Mouse (Mus musculus) kidney, postnatal 0 days (tissue): ENCODE measurements around the gene Lgi4. TPM values are rescaled to one million over a fixed set of nuclear protein-coding genes. Genes with fewer than 3 reads are reported as not detected.

Experiments used
- ATAC-seq: fragments of 200-750 bp; cut with Nextera tagmentation; replicated peaks from 2 replicates; pipeline ENCODE4 v1.8.0; 2017; ENCODE audit warnings: low read depth, moderate number of reproducible peaks, moderate TSS enrichment, moderate library complexity; ENCODE audit not compliant: low FRiP score
- DNase-seq: peaks from one replicate; pipeline ENCODE4 v3.0.0-alpha.2; 2016; ENCODE audit warnings: low spot score
- H3K27ac ChIP-seq: fragments of 300-500 bp; sonication (generic); 2 replicates; pipeline ENCODE4 v1.5.1; 2014; ENCODE audit warnings: mild to moderate bottlenecking
- H3K27me3 ChIP-seq: fragments of 300-500 bp; sonication (generic); 2 replicates; pipeline ENCODE4 v1.6.1; 2014; ENCODE audit warnings: low read length, mixed read lengths; ENCODE audit not compliant: insufficient read depth
- H3K36me3 ChIP-seq: fragments of 300-500 bp; sonication (generic); 2 replicates; pipeline ENCODE4 v1.6.1; 2014; ENCODE audit warnings: low read length, mixed read lengths; ENCODE audit not compliant: insufficient read depth
- H3K4me1 ChIP-seq: fragments of 300-500 bp; sonication (generic); replicated peaks from 2 replicates; pipeline ENCODE4 v1.6.1; 2014; ENCODE audit warnings: antibody characterized with exemption, low read length, mixed read lengths; ENCODE audit not compliant: insufficient read depth
- H3K4me2 ChIP-seq: fragments of 300-500 bp; sonication (generic); 2 replicates; pipeline ENCODE4 v1.6.1; 2014; ENCODE audit warnings: mild to moderate bottlenecking, low read length, moderate library complexity, mixed read lengths
- H3K4me3 ChIP-seq: fragments of 300-500 bp; sonication (generic); replicated peaks from 2 replicates; pipeline ENCODE4 v1.5.1; 2014; ENCODE audit warnings: low read depth, low read length
- H3K9ac ChIP-seq: fragments of 300-500 bp; sonication (generic); 2 replicates; pipeline ENCODE4 v1.6.1; 2014; ENCODE audit warnings: low read depth, low read length
- H3K9me3 ChIP-seq: fragments of 300-500 bp; sonication (generic); replicated peaks from 2 replicates; pipeline ENCODE4 v1.6.1; 2016; ENCODE audit warnings: low read length, inconsistent platforms, mixed read lengths
- CTCF ChIP-seq: IDR thresholded peaks from 2 replicates; pipeline ENCODE4 v1.5.1; 2016; ENCODE audit warnings: antibody characterized with exemption, low read depth, mild to moderate bottlenecking, moderate library complexity
- WGBS: fragments of 180-500 bp; shearing (Covaris S2); extraction: QIAGEN DNeasy Blood & Tissue Kit; methylation state at CpG from one replicate; pipeline ENCODE4 v1.1.7; 2014; 5-methylcytosine and 5-hydroxymethylcytosine counted together
- polyA plus RNA-seq: library from polyadenylated mRNA; unstranded; fragments of >200 nt; fragmentation: Nextera tagmentation; extraction: Ambion mirVana; gene quantifications from 2 replicates; pipeline ENCODE4 v1.2.1, GENCODE M21; 2015

Lgi4 gene
- polyA plus RNA-seq, 1 experiment from 2014 or later, result 0.24 TPM

GRCm38 (mm10) chr7:31082831-31083588 lies 23.9 kb downstream of the Lgi4 start:
- ATAC-seq (no peak), DNase-seq (no peak)
- Histone ChIP-seq H3K4me1 (peaks cover 6% of the 10 kb centered on the region; the same call in 1 of the 2 replicates), H3K4me2 (no peak overlapping the region), H3K9ac (0 out of 2 replicates have a peak overlapping the region, but pooled peaks have one; percentile 8), H3K4me3 (no peak overlapping the region), H3K27ac (no peak overlapping the region), H3K9me3 (no peaks in the 10 kb centered on the region), H3K27me3 (no peaks in the 10 kb centered on the region), H3K36me3 (no peaks in the 10 kb centered on the region)
- WGBS, result 71% methylated on average over 14 of the region's 14 CpGs
- TF ChIP-seq CTCF, result no peak

DNA sequence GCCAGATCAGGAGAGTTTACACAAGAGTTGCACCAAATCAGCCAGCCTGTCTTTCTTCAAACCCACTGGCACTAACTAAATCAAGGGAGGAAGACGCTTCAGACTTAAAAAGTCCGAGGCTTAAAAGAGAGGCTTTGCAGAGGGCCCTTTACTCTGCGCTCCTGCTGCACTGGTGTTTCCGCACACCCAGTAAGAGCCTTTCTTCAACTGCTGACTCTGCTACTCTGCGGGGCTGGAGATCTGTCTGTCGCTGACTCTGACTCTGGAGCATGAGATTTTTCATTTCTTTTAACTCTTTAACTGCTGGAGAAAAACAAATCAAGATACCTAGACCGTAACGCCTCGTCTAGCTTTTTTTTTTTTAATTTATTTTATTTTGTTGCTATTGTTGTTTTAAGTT lies 25.0 kb downstream of the Lgi4 start:
- Histone ChIP-seq H3K27me3 (no peaks in the 10 kb centered on the region), H3K27ac (no peak overlapping the region), H3K9ac (no peak overlapping the region), H3K4me2 (no peak overlapping the region), H3K4me1 (peaks cover 6% of the 10 kb centered on the region; the same call in 1 of the 2 replicates), H3K9me3 (no peaks in the 10 kb centered on the region), H3K36me3 (no peaks in the 10 kb centered on the region), H3K4me3 (no peak overlapping the region)
- ATAC-seq (no peak), DNase-seq (no peak)
- no peak for TF ChIP-seq CTCF
- 50% methylated on average over 9 of the region's 9 CpGs for WGBS

GRCm38 (mm10) chr7:31085171-31085570 lies 26.0 kb downstream of the Lgi4 start:
- Histone ChIP-seq H3K36me3 (no peaks in the 10 kb centered on the region), H3K4me3 (no peak overlapping the region), H3K9ac (no peak overlapping the region), H3K27me3 (no peaks in the 10 kb centered on the region), H3K4me1 (peaks cover 6% of the 10 kb centered on the region; the same call in 1 of the 2 replicates), H3K27ac (no peak overlapping the region), H3K4me2 (no peak overlapping the region), H3K9me3 (no peaks in the 10 kb centered on the region)
- DNase-seq (no peak), ATAC-seq (no peak)
- WGBS, result 39% methylated on average over 3 of the region's 3 CpGs
- TF ChIP-seq CTCF, result no peak

GRCm38 (mm10) chr7:31086175-31086755 lies 27.1 kb downstream of the Lgi4 start:
- WGBS, result 82% methylated on average over 9 of the region's 9 CpGs
- TF ChIP-seq CTCF, result no peak

GRCm38 (mm10) chr7:31087262-31087661 lies 28.1 kb downstream of the Lgi4 start:
- TF ChIP-seq CTCF, result no peak
- Histone ChIP-seq H3K9ac (no peak overlapping the region), H3K4me1 (peaks cover 6% of the 10 kb centered on the region; the same call in 1 of the 2 replicates), H3K27me3 (no peaks in the 10 kb centered on the region), H3K4me3 (no peak overlapping the region), H3K9me3 (no peaks in the 10 kb centered on the region), H3K27ac (no peak overlapping the region), H3K4me2 (no peak overlapping the region), H3K36me3 (no peaks in the 10 kb centered on the region)
- ATAC-seq (no peak), DNase-seq (no peak)
- 41% methylated on average over 2 of the region's 2 CpGs for WGBS

More at GRCm38 (mm10) chr7:31086175-31086755, 27.1 kb downstream of the Lgi4 start:
- no peaks in the 10 kb centered on the region for H3K36me3 ChIP-seq
- H3K4me1 ChIP-seq, result peaks cover 6% of the 10 kb centered on the region; the same call in 1 of the 2 replicates
- no peaks in the 10 kb centered on the region for H3K27me3 ChIP-seq
- H3K4me2 ChIP-seq, result no peak overlapping the region
- no peak overlapping the region for H3K9ac ChIP-seq
- DNase-seq, result no peak
- no peak overlapping the region for H3K27ac ChIP-seq
- H3K4me3 ChIP-seq, result no peak overlapping the region
- no peak for ATAC-seq
- no peaks in the 10 kb centered on the region for H3K9me3 ChIP-seq

- WGBS, result 68% methylated on average over 3 of the region's 3 CpGs
- TF ChIP-seq CTCF, result no peak
- DNase-seq (no peak), ATAC-seq (no peak)
- Histone ChIP-seq H3K4me3 (no peak overlapping the region), H3K9me3 (no peaks in the 10 kb centered on the region), H3K4me1 (peaks cover 6% of the 10 kb centered on the region; the same call in 1 of the 2 replicates), H3K36me3 (no peaks in the 10 kb centered on the region), H3K9ac (no peak overlapping the region), H3K27me3 (no peaks in the 10 kb centered on the region), H3K27ac (no peak overlapping the region), H3K4me2 (no peak overlapping the region)
These were observed 29.1 kb downstream of the Lgi4 start for GRCm38 (mm10) chr7:31088206-31088605.
